Mouse (Mus musculus): ENCODE results near the gene Btn1a1. TPM values are rescaled to one million over a fixed set of nuclear protein-coding genes. Genes with fewer than 3 reads are reported as not detected.

The Btn1a1 gene
- 7.6 and 14.7 TPM in 2 replicates for polyA plus RNA-seq (2012; rRNA removed; ENCODE audit: low replicate concordance)

GRCm38 (mm10) chr13:23465600-23466109 lies at the start of gene Btn1a1:
TSS of gene Btn1a1 (minus strand) at chr13:23465901.

GRCm38 (mm10) chr13:23488400-23489322 lies 23.0 kb upstream of the Btn1a1 start, which contains the start of gene Btn2a2:
TSS of gene Btn2a2 (minus strand) at chr13:23488857.

GRCm38 (mm10) chr13:23423286-23424051 lies 42.2 kb downstream of the Btn1a1 start, which contains the start of gene Abt1:
TSS of gene Abt1 (minus strand) at chr13:23423866.

Other genes with a start within 250 kb of the Btn1a1 start
- gene Vmn1r222, start 230.0 kb downstream of the Btn1a1 start, polyA plus RNA-seq (2012; rRNA removed; ENCODE audit: low replicate concordance) = not detected in 2 replicates
- not detected in 2 replicates for gene Vmn1r223, start 218.8 kb downstream of the Btn1a1 start, polyA plus RNA-seq (2012; rRNA removed; ENCODE audit: low replicate concordance)
- gene Zfp322a, start 96.7 kb downstream of the Btn1a1 start, polyA plus RNA-seq (2012; rRNA removed; ENCODE audit: low replicate concordance) = 0.82 and 2.2 TPM in 2 replicates
- 1.8 and 2.7 TPM in 2 replicates for gene Abt1, start 42.0 kb downstream of the Btn1a1 start, polyA plus RNA-seq (2012; rRNA removed; ENCODE audit: low replicate concordance)
- gene Btn2a2, start 23.0 kb upstream of the Btn1a1 start, polyA plus RNA-seq (2012; rRNA removed; ENCODE audit: low replicate concordance) = 0.22 TPM in 1 of 2 replicates, not detected in the other
- 38.0 and 58.7 TPM in 2 replicates for gene Hist1h4h, start 65.1 kb upstream of the Btn1a1 start, polyA plus RNA-seq (2012; rRNA removed; ENCODE audit: low replicate concordance)
- 11.2 and 126 TPM in 2 replicates for gene Hist1h2af, start 68.0 kb upstream of the Btn1a1 start, polyA plus RNA-seq (2012; rRNA removed; ENCODE audit: low replicate concordance)
- gene Hist1h3g, start 69.5 kb upstream of the Btn1a1 start, polyA plus RNA-seq (2012; rRNA removed; ENCODE audit: low replicate concordance) = 5.9 and 13.3 TPM in 2 replicates
- 0.78 and 1.9 TPM in 2 replicates for gene Hist1h2bh, start 77.5 kb upstream of the Btn1a1 start, polyA plus RNA-seq (2012; rRNA removed; ENCODE audit: low replicate concordance)
- gene Hist1h3f, start 78.2 kb upstream of the Btn1a1 start, polyA plus RNA-seq (2012; rRNA removed; ENCODE audit: low replicate concordance) = 1.0 and 5.4 TPM in 2 replicates
- gene Hist1h4f, start 85.7 kb upstream of the Btn1a1 start, polyA plus RNA-seq (2012; rRNA removed; ENCODE audit: low replicate concordance) = 2.2 and 6.6 TPM in 2 replicates
- 0.13 and 0.16 TPM in 2 replicates for gene Hist1h1d, start 87.4 kb upstream of the Btn1a1 start, polyA plus RNA-seq (2012; rRNA removed; ENCODE audit: low replicate concordance)
- 6.4 and 27.3 TPM in 2 replicates for gene Hist1h3e, start 96.5 kb upstream of the Btn1a1 start, polyA plus RNA-seq (2012; rRNA removed; ENCODE audit: low replicate concordance)
- 1.2 and 9.3 TPM in 2 replicates for gene Hist1h2ae, start 105.3 kb upstream of the Btn1a1 start, polyA plus RNA-seq (2012; rRNA removed; ENCODE audit: low replicate concordance)
- 13.0 and 31.0 TPM in 2 replicates for gene Hist1h2bg, start 105.5 kb upstream of the Btn1a1 start, polyA plus RNA-seq (2012; rRNA removed; ENCODE audit: low replicate concordance)
- 4.0 and 7.4 TPM in 2 replicates for gene Hist1h2bf, start 108.3 kb upstream of the Btn1a1 start, polyA plus RNA-seq (2012; rRNA removed; ENCODE audit: low replicate concordance)
- gene Hist1h2ad, start 108.5 kb upstream of the Btn1a1 start, polyA plus RNA-seq (2012; rRNA removed; ENCODE audit: low replicate concordance) = 0.65 and 4.8 TPM in 2 replicates
- 4.1 and 8.7 TPM in 2 replicates for gene Hist1h3d, start 109.9 kb upstream of the Btn1a1 start, polyA plus RNA-seq (2012; rRNA removed; ENCODE audit: low replicate concordance)
- 5.3 and 12.9 TPM in 2 replicates for gene Hist1h4d, start 115.7 kb upstream of the Btn1a1 start, polyA plus RNA-seq (2012; rRNA removed; ENCODE audit: low replicate concordance)
- 3.1 and 3.9 TPM in 2 replicates for gene Hist1h2be, start 155.2 kb upstream of the Btn1a1 start, polyA plus RNA-seq (2012; rRNA removed; ENCODE audit: low replicate concordance)
- 1.8 and 2.0 TPM in 2 replicates for gene Hist1h1e, start 156.7 kb upstream of the Btn1a1 start, polyA plus RNA-seq (2012; rRNA removed; ENCODE audit: low replicate concordance)
- gene Hist1h2ac, start 218.0 kb upstream of the Btn1a1 start, polyA plus RNA-seq (2012; rRNA removed; ENCODE audit: low replicate concordance) = 0.23 and 1.3 TPM in 2 replicates
- gene Hist1h2bc, start 218.3 kb upstream of the Btn1a1 start, polyA plus RNA-seq (2012; rRNA removed; ENCODE audit: low replicate concordance) = 185 and 224 TPM in 2 replicates
- not detected in 2 replicates for gene Hist1h1t, start 229.9 kb upstream of the Btn1a1 start, polyA plus RNA-seq (2012; rRNA removed; ENCODE audit: low replicate concordance)
- 2.4 and 6.0 TPM in 2 replicates for gene Hist1h4c, start 232.6 kb upstream of the Btn1a1 start, polyA plus RNA-seq (2012; rRNA removed; ENCODE audit: low replicate concordance)
- gene Hfe, start 245.0 kb upstream of the Btn1a1 start, polyA plus RNA-seq (2012; rRNA removed; ENCODE audit: low replicate concordance) = 28.3 and 37.4 TPM in 2 replicates